Mouse (Mus musculus): ENCODE measurements around the gene Dnase2a. TPM values are rescaled to one million over a fixed set of nuclear protein-coding genes. Genes with fewer than 3 reads are reported as not detected.

Gene Dnase2a
- polyA plus RNA-seq, 1 experiment: 9.1 TPM

DNA sequence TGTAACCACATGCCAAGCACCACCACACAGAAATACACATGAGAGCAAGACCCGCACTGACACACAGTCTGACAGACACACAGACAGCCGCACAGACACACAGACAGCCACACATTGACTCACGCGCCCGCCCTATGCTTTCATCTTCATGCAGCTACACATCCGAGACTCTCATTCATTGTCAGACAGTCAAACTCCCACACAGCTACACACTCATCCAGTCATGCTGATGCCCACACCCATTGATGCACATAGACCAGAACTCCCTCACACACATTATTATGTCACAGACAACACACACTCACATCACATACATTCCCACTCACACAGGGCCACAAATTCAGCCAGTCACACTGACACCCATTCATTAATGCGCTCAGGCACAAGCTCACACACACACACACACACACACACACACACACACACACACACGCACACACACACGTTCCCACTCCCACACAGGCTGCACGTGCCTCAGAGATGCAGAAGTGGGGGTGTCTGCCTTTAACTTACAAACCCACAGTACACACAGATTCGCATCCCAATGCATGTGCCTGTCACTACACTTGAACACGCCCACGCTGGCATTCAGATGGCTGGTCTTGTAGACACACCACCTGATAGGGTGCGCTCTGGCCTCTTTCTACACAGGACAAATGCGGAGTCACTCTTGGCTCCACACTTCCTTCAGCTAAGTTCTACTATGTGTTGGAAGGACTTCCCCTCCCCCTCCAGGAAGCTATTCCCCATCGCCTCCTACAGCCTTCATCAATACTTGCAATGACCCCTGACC, 25.6 kb downstream of the Dnase2a start:
- H3K4me3 ChIP-seq (replicated peaks; ENCODE audit: insufficient read depth, low read depth, low read length): peak overlapping the region; percentile 25
- H3K27ac ChIP-seq (ENCODE audit: insufficient read depth, low read length): no peak overlapping the region
- H3K27me3 ChIP-seq (ENCODE audit: control insufficient read depth, insufficient read depth, low read length): no peaks in the 10 kb centered on the region
- H3K4me1 ChIP-seq (ENCODE audit: control insufficient read depth, insufficient read depth, low read length): peaks cover 23% of the 10 kb centered on the region
- WGBS: 80% methylated on average over 16 of the region's 16 CpGs
- no peak for TF ChIP-seq POLR2A (IDR thresholded peaks at IDR 0.05; ENCODE audit: borderline replicate concordance, insufficient read depth, low read length)
- TF ChIP-seq CTCF (IDR thresholded peaks at IDR 0.05; ENCODE audit: borderline replicate concordance, insufficient read depth, low read depth, low read length): no peak
- no peak for DNase-seq

DNA sequence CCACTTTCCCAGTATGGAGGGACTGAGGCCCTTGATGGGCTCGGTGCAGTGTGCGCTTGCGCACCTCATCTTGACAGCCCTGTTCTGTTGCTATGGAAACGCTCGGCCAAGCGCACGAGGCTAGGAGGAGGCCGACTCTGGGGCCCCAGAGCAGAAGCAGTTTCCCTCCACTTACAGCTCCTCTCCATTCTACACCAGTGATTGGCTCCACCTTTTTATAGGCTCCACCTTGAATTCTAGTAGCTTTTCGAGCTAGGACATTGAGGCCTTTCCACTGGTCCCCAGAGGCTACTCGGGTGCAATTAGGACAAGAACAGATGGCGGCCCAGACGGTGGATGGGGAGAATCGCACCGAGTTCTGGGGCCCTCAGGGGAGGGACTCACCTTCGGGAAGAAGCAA, 26.5 kb downstream of the Dnase2a start:
- Histone ChIP-seq H3K4me1 (ENCODE audit: control insufficient read depth, insufficient read depth, low read length) (peaks cover 17% of the 10 kb centered on the region), H3K27me3 (ENCODE audit: control insufficient read depth, insufficient read depth, low read length) (no peaks in the 10 kb centered on the region), H3K27ac (ENCODE audit: insufficient read depth, low read length) (0 out of 2 replicates have a peak overlapping the region, but pooled peaks have one; percentile 24), H3K4me3 (replicated peaks; ENCODE audit: insufficient read depth, low read depth, low read length) (peak overlapping the region; percentile 95)
- no peak for TF ChIP-seq CTCF (IDR thresholded peaks at IDR 0.05; ENCODE audit: borderline replicate concordance, insufficient read depth, low read depth, low read length)
- no peak for TF ChIP-seq POLR2A (IDR thresholded peaks at IDR 0.05; ENCODE audit: borderline replicate concordance, insufficient read depth, low read length)
- 2% methylated on average over 15 of the region's 15 CpGs for WGBS
- DNase-seq: peak; percentile 82 to 85

DNA sequence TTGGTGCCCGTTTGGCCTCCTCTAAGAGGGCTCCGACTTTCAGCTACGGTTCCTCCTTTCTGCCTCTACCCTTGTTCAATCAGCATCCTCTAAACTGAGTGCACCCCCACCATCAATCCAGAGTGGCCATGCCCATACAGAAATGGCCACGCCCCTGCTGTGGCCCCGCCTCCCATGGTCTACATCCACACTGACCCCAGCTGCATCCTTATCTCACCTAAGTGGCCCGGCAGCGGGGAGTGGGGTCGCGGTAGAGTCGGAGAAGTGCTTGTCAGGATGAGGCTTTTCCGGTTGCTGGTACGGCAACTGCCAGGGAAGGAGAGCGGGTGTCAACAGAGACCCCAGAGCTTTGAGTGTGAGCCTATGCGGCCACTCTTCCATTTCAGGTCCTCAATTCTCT, 27.1 kb downstream of the Dnase2a start:
- 18% methylated on average over 14 of the region's 14 CpGs for WGBS
- H3K4me3 ChIP-seq (replicated peaks; ENCODE audit: insufficient read depth, low read depth, low read length): peak overlapping the region; percentile 95
- no peaks in the 10 kb centered on the region for H3K27me3 ChIP-seq (ENCODE audit: control insufficient read depth, insufficient read depth, low read length)
- H3K4me1 ChIP-seq (ENCODE audit: control insufficient read depth, insufficient read depth, low read length): peaks cover 17% of the 10 kb centered on the region
- TF ChIP-seq POLR2A (IDR thresholded peaks at IDR 0.05; ENCODE audit: borderline replicate concordance, insufficient read depth, low read length) (no peak), CTCF (IDR thresholded peaks at IDR 0.05; ENCODE audit: borderline replicate concordance, insufficient read depth, low read depth, low read length) (no peak)
- peak; percentile 54 to 58 for DNase-seq
- H3K27ac ChIP-seq (ENCODE audit: insufficient read depth, low read length): peak overlapping the region; percentile 56; the same call in 1 of the 2 replicates

DNA sequence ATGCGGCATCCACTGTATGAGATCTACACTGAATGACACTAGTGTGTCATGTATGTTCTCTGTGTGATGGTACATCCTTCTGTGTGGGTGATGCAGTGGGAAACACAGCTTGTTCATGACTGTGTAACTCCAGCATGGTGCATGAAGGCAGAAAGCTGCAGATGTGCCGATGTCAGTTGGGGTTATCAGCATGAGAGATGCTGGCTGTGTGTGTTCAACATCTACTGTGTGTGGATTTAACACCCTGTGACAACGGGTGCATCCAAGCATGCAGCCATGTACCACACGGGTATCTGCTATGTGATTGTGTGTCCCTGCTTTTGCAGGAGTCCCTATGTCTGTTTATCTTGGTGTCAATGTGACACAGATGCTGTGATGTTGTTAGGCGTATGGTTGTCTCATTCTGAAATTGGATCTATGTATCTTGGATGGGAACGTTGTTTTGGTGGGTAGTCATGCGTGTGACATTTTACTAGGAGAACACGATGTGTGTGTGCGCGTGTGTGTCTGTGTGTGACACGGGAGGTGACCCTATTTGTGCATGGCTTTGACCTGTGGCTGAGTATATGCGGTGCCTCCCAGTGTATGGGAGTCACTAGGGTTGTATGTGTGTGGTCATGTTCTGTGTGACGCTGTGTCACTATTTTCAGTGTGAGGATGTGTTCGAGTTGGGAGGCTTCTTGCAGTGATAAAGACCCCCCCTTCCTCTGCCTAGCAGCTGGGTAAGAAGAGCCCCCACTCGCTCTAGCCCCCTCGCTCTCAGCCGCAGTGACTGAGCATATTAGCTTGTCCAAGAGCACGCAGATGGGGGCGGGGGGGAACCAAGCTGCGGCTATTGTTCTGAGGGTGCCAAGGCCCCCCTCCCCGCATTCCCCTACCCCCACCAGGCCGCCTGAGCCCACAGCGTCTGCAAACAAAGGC, 27.9 kb downstream of the Dnase2a start:
- peak; percentile 41 to 53 for DNase-seq
- WGBS: 8% methylated on average over 23 of the region's 23 CpGs
- peak overlapping the region; percentile 95 for H3K4me3 ChIP-seq (replicated peaks; ENCODE audit: insufficient read depth, low read depth, low read length)
- H3K4me1 ChIP-seq (ENCODE audit: control insufficient read depth, insufficient read depth, low read length): peaks cover 17% of the 10 kb centered on the region
- no peaks in the 10 kb centered on the region for H3K27me3 ChIP-seq (ENCODE audit: control insufficient read depth, insufficient read depth, low read length)
- TF ChIP-seq POLR2A (IDR thresholded peaks at IDR 0.05; ENCODE audit: borderline replicate concordance, insufficient read depth, low read length): no peak
- no peak for TF ChIP-seq CTCF (IDR thresholded peaks at IDR 0.05; ENCODE audit: borderline replicate concordance, insufficient read depth, low read depth, low read length)
- peak overlapping the region; percentile 93 for H3K27ac ChIP-seq (ENCODE audit: insufficient read depth, low read length)

DNA sequence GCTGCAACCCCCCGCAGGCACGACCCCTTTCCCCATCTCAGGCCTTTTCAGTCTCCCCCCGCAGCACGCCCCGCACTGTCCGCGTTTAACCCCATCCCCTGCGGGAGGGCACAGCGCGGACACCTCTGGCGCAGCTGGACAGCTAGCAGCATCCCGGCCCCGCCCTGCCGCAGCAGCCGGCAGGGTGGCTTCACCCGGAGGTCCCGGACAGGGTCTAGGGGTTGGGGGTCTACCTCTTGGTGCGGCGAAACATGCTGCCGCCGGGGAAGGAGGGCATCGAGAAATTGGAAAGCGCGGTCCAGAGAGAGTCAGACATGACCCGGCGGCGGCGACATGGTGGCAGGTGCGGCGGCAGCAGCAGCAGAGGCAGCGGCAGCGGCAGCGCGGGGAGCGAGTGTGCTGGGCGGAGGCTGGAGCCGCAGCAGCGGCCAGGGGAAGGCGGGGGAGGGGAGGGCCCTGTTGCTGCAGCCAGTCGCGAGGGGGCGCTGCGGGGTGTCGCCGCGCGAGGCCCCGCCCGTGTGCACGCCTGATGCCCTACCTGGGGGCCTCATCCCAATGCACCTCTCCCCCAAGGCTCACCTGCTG, 28.7 kb downstream of the Dnase2a start, which contains the start of gene Mast1:
TSS of gene Mast1 (minus strand) at position 398 of the 585 bp plus-strand sequence.
- peak; percentile 52 for TF ChIP-seq POLR2A (IDR thresholded peaks at IDR 0.05; ENCODE audit: borderline replicate concordance, insufficient read depth, low read length)
- peak; percentile 64 for TF ChIP-seq CTCF (IDR thresholded peaks at IDR 0.05; ENCODE audit: borderline replicate concordance, insufficient read depth, low read depth, low read length)
- peak; percentile 87 for DNase-seq
- Histone ChIP-seq H3K27ac (ENCODE audit: insufficient read depth, low read length) (peak within 1 kb of the TSS; percentile 93), H3K4me1 (ENCODE audit: control insufficient read depth, insufficient read depth, low read length) (peaks cover 17% of the 10 kb centered on the region), H3K4me3 (replicated peaks; ENCODE audit: insufficient read depth, low read depth, low read length) (peak within 1 kb of the TSS; percentile 95), H3K27me3 (ENCODE audit: control insufficient read depth, insufficient read depth, low read length) (no peaks in the 10 kb centered on the region)
- WGBS: under 1% methylated on average over 49 of the region's 50 CpGs

DNA sequence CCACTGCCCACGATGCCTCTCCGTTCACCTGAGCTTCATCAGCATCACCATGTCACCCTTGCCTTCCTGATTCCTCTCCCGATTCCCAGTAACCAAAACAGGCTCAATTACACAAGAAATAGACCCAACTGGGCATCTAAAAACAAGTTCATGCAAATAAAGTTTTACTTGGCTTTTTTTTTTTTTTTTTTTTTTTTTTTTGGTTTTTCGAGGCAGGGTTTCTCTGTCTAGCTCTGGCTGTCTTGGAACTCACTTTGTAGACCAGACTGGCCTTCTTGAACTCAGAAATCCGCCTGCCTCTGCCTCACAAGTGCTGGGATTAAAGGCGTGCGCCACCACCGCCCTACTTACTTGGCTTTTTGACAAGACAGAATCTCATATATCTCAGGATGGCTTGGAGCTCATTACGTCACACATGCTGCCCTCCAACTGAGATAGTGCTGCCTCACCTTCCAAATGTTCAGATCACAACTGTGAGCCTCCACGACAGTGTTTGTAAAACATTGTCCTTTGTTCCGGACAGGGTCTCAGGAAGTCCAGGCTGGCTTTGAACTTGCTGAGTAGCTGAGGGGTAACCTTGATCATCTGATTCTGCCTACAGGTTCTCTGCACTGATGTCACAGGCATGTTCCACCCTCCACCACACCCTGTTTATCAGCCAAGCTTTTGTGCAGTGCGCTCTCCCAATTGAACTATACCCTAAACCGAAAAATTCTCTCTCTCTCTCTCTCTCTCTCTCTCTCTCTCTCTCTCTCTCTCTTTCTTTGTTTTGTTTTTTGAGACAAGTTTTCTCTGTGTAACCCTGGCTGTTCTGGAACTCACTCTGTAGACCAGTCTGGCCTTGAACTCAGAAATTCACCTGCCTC, 29.5 kb downstream of the Dnase2a start:
- no peaks in the 10 kb centered on the region for H3K27me3 ChIP-seq (ENCODE audit: control insufficient read depth, insufficient read depth, low read length)
- H3K27ac ChIP-seq (ENCODE audit: insufficient read depth, low read length): peak overlapping the region; percentile 77
- DNase-seq: no peak
- whole genome bisulfite sequencing: 48% methylated on average over 13 of the region's 13 CpGs
- peak overlapping the region; percentile 95 for H3K4me3 ChIP-seq (replicated peaks; ENCODE audit: insufficient read depth, low read depth, low read length)
- TF ChIP-seq POLR2A (IDR thresholded peaks at IDR 0.05; ENCODE audit: borderline replicate concordance, insufficient read depth, low read length) (no peak), CTCF (IDR thresholded peaks at IDR 0.05; ENCODE audit: borderline replicate concordance, insufficient read depth, low read depth, low read length) (no peak; the same call in 1 of the 2 replicates)
- peaks cover 17% of the 10 kb centered on the region for H3K4me1 ChIP-seq (ENCODE audit: control insufficient read depth, insufficient read depth, low read length)

Data from cerebellum, adult 2 months (tissue).